Mouse (Mus musculus) neural tube, embryonic 11.5 days (tissue): ENCODE data around the gene Dock2. TPM values are rescaled to one million over a fixed set of nuclear protein-coding genes. Genes with fewer than 3 reads are reported as not detected.

Source experiments
- ATAC-seq: fragments of 200-750 bp; cut with Nextera tagmentation; 2 replicates; pipeline ENCODE4 v1.8.0; 2017; ENCODE audit warnings: moderate number of reproducible peaks, mild to moderate bottlenecking, moderate TSS enrichment, moderate library complexity; ENCODE audit not compliant: insufficient read depth, low FRiP score, low TSS enrichment
- DNase-seq: peaks from one replicate; pipeline ENCODE4 v3.0.0-alpha.2; 2015; ENCODE audit warnings: low spot score
- H3K27ac ChIP-seq: fragments of 300-500 bp; sonication (generic); 2 replicates; pipeline ENCODE4 v1.5.1; 2014; ENCODE audit warnings: low read depth, mild to moderate bottlenecking, low read length
- H3K27me3 ChIP-seq: fragments of 300-500 bp; sonication (generic); 2 replicates; pipeline ENCODE4 v1.6.1; 2014; ENCODE audit warnings: mild to moderate bottlenecking, low read length, mixed read lengths; ENCODE audit not compliant: control insufficient read depth, insufficient read depth
- H3K36me3 ChIP-seq: fragments of 300-500 bp; sonication (generic); 2 replicates; pipeline ENCODE4 v1.6.1; 2014; ENCODE audit warnings: mild to moderate bottlenecking, low read length, moderate library complexity, mixed read lengths; ENCODE audit not compliant: control insufficient read depth, insufficient read depth
- H3K4me1 ChIP-seq: fragments of 300-500 bp; sonication (generic); 2 replicates; pipeline ENCODE4 v1.6.1; 2014; ENCODE audit warnings: low read length, mixed read lengths; ENCODE audit not compliant: control insufficient read depth, insufficient read depth
- H3K4me2 ChIP-seq: fragments of 300-500 bp; sonication (generic); 2 replicates; pipeline ENCODE4 v1.6.1; 2014; ENCODE audit warnings: low read depth, mild to moderate bottlenecking, moderate library complexity
- H3K4me3 ChIP-seq: fragments of 300-500 bp; sonication (generic); 2 replicates; pipeline ENCODE4 v1.5.1; 2014; ENCODE audit warnings: low read depth, low read length
- H3K9ac ChIP-seq: fragments of 300-500 bp; sonication (generic); 2 replicates; pipeline ENCODE4 v1.6.1; 2014; ENCODE audit warnings: mild to moderate bottlenecking, low read length
- H3K9me3 ChIP-seq: fragments of 300-500 bp; sonication (generic); 2 replicates; pipeline ENCODE4 v1.6.1; 2016; ENCODE audit warnings: low read length; ENCODE audit not compliant: control insufficient read depth
- WGBS: fragments of 180-500 bp; shearing (Covaris S2); extraction: QIAGEN DNeasy Blood & Tissue Kit; methylation state at CpG from one replicate; pipeline ENCODE4 v1.1.7; 2014; 5-methylcytosine and 5-hydroxymethylcytosine counted together
- polyA plus RNA-seq: library from polyadenylated mRNA; unstranded; fragments of >200 nt; fragmentation: Nextera tagmentation; extraction: Ambion mirVana; gene quantifications from 2 replicates; pipeline ENCODE4 v1.2.1, GENCODE M21; 2014

The Dock2 gene
- polyA plus RNA-seq, 1 experiment from 2014 or later, result 0.82 TPM

DNA sequence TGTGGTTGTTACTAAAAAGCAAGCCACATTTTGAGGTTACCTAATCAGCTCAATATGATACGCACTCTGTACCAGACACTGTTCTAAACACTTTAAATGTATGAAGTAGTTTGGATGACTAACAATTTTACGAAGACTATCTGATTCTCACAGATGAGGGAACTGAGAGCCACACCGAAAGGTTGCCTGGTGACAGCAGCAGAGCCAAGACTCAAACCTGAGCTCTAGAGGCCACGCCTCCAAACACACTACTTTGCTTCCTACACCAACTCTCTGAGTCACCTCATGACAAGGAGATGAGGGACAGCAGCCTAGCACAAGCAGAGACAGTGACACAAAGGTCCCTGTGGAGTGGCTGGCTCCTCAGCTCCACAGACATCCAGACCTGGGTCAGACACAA lies 411.5 kb downstream of the Dock2 start:
- no peak overlapping the region for H3K4me3 ChIP-seq
- H3K9ac ChIP-seq, result no peak overlapping the region
- no peaks in the 10 kb centered on the region for H3K27me3 ChIP-seq
- no peaks in the 10 kb centered on the region for H3K9me3 ChIP-seq
- no peaks in the 10 kb centered on the region for H3K36me3 ChIP-seq
- no peak overlapping the region for H3K27ac ChIP-seq
- DNase-seq (no peak), ATAC-seq (no peak)
- no peaks in the 10 kb centered on the region for H3K4me1 ChIP-seq
- H3K4me2 ChIP-seq, result no peak overlapping the region
- WGBS, result 85% methylated on average over 4 of the region's 4 CpGs

DNA sequence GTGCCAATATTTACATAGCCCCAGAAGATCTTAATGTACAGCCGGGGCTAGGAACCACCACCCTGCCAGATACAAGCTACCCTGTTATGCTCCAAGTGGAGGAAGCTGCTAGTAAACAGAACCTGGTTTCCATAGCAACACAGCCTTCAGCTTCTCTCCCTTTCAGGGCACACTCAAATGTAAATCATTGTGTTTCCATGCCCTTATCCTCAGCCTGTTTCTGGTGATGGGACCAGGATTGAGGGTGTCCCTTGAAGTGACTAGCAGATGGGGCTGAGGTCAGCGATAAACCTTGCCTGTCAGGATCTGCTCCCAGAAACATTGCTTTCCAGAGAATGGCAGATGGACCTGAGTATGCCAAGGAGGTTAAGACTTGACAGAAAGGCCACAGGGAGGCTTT lies 427.6 kb downstream of the Dock2 start:
- ATAC-seq, result no peak
- H3K36me3 ChIP-seq, result no peaks in the 10 kb centered on the region
- WGBS, result 48% methylated on average over 2 of the region's 2 CpGs
- no peaks in the 10 kb centered on the region for H3K4me1 ChIP-seq
- no peak for DNase-seq
- no peak overlapping the region for H3K27ac ChIP-seq
- H3K4me2 ChIP-seq, result no peak overlapping the region
- no peaks in the 10 kb centered on the region for H3K27me3 ChIP-seq
- H3K9ac ChIP-seq, result no peak overlapping the region
- no peaks in the 10 kb centered on the region for H3K9me3 ChIP-seq
- H3K4me3 ChIP-seq, result no peak overlapping the region

DNA sequence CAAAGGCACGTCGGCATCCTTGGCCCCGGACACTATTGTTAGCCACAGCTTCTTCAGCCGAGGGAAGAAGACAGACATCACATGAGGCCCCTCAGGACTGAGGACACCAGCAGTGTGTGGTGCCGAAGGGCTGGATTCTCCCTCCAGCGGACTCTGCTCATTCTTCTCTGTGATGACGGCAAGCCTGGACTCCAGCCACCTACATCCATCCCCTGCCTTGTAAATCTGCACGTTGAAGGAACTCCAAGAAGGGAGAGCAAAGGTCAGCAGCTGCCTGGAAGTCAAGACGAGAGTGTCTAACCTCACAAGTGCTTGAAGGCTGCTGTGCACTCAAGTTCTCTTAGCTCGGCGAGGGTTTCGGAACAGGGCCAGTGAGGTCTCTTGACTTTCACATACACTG lies 428.3 kb downstream of the Dock2 start:
- H3K27ac ChIP-seq, result no peak overlapping the region
- H3K4me3 ChIP-seq, result no peak overlapping the region
- H3K4me1 ChIP-seq, result no peaks in the 10 kb centered on the region
- no peak for DNase-seq
- H3K9ac ChIP-seq, result no peak overlapping the region
- WGBS, result 67% methylated on average over 12 of the region's 12 CpGs
- no peak overlapping the region for H3K4me2 ChIP-seq
- H3K36me3 ChIP-seq, result no peaks in the 10 kb centered on the region
- H3K9me3 ChIP-seq, result no peaks in the 10 kb centered on the region
- no peaks in the 10 kb centered on the region for H3K27me3 ChIP-seq
- no peak for ATAC-seq

DNA sequence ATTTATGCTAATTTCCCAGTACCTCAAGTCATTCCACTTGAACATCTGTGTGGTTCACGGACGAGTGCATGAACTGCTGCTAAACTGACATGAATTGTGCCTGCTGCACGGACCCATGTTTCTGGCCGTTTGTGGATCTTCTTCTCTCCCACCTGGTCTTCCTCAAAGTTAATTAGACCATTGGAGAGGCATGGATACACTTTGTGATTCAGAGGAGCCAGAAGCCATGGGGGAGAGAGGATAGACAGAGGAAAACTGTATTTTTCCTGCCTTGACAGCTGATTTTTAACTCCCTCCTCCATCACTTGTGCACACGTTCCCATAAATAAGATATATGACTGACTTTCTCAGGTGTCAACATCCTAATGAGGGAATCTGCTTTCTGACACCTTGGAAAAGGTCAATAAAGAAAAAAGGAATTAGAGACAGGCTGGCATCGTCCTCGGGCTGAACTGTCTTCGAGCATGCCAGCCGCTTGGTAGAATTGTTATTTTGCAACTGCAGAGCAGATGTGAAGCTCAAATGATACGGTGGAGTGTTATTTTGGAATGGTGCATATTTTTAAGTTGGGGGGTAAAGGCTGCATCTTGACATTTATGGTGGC lies 434.1 kb downstream of the Dock2 start:
- no peak overlapping the region for H3K4me3 ChIP-seq
- no peak for ATAC-seq

DNA sequence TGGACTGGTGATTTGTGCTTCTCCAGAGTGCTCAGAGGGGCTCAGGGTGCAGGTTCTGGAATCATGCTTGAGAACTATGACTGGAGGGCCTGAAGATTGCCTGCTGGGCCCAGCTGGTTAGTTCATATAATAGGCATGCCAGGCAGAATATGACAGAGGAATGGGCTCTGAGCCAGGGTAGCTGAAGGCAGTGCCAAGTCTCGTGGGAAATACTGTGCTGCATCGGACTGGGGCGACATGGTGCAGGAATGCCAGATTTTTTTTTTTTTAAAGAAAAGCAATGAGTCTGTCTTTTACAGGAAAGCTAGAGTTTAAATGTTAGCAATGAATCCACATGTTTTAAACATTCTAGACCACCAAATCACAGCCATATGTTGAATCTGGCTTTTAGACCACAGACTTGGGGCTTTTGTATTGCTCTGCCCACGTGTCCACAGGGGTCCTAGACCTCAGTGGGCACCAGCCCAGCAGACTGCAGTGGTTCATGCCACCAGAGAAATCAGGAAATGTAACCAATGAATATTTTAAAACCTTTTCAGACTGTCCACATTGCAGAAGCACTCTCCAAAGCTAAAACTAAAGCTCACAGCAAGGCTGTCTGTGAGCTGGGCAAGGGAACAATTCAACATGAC lies 435.3 kb downstream of the Dock2 start:
- no peak for ATAC-seq
- 71% methylated on average over 4 of the region's 4 CpGs for WGBS

More for the DNA sequence above, 434.1 kb downstream of the Dock2 start:
- Histone ChIP-seq H3K27me3 (no peaks in the 10 kb centered on the region), H3K4me2 (no peak overlapping the region), H3K9ac (no peak overlapping the region), H3K27ac (no peak overlapping the region), H3K36me3 (no peaks in the 10 kb centered on the region), H3K9me3 (no peaks in the 10 kb centered on the region), H3K4me1 (no peaks in the 10 kb centered on the region)
- DNase-seq, result no peak
- WGBS, result 75% methylated on average over 10 of the region's 10 CpGs

DNA sequence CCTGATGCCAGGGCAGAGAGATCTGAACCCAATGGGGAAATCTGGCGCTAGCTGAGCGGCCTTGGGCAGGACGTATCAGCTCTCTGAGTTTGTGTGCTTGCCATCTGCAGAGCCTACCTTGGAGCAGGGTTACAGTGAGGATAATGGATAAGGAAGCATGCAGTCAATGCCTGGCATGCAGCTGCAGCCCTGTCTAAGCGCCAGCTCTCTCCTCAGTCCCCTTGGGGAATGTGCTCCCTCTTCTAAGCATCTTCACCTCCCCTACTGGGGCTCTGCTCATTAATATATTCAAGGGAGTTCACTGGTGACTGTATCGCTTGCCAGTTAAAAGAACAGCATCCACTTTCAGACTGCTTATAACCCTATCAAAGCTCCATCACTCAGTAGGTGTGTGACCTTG lies 439.4 kb downstream of the Dock2 start:
- no peaks in the 10 kb centered on the region for H3K4me1 ChIP-seq
- WGBS, result 61% methylated on average over 5 of the region's 5 CpGs
- H3K9me3 ChIP-seq, result no peaks in the 10 kb centered on the region
- ATAC-seq (peak; percentile 41; the same call in 1 of the 2 replicates), DNase-seq (no peak)
- H3K36me3 ChIP-seq, result no peaks in the 10 kb centered on the region
- no peaks in the 10 kb centered on the region for H3K27me3 ChIP-seq
- H3K4me2 ChIP-seq, result no peak overlapping the region
- H3K27ac ChIP-seq, result no peak overlapping the region
- H3K4me3 ChIP-seq, result no peak overlapping the region
- H3K9ac ChIP-seq, result no peak overlapping the region

More for the DNA sequence above, 435.3 kb downstream of the Dock2 start:
- H3K27ac ChIP-seq, result no peak overlapping the region
- H3K4me2 ChIP-seq, result no peak overlapping the region
- no peaks in the 10 kb centered on the region for H3K36me3 ChIP-seq
- no peaks in the 10 kb centered on the region for H3K4me1 ChIP-seq
- H3K4me3 ChIP-seq, result no peak overlapping the region
- no peaks in the 10 kb centered on the region for H3K9me3 ChIP-seq
- no peak for DNase-seq
- no peaks in the 10 kb centered on the region for H3K27me3 ChIP-seq
- H3K9ac ChIP-seq, result no peak overlapping the region

DNA sequence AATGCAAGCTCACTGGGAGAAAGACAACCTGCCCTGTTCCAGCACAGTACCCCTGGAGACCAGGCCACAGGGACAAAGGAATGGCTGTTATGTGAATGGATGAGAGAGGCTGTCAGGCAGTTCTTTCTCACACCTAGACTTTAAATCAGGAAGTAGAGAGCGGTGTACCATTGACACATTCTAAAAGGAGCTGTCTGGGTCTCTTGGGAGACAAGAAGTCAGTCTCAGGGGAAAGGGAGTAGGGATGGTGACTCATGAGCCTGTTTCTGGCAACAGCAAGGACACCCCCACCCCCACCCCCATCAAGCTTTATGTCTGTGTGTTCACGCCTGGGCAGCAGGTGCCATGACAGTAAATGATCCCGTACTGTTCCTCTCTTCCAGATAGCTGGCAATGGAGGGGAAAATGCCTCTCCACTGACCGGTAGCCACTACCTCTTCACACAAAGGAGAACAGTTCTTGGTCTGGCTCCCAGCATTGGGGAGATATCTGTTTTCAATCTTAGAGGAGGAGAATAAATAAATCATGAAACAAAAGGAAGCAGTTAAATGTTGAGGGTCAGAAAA lies 439.9 kb downstream of the Dock2 start:
- no peaks in the 10 kb centered on the region for H3K4me1 ChIP-seq
- no peaks in the 10 kb centered on the region for H3K36me3 ChIP-seq
- no peaks in the 10 kb centered on the region for H3K9me3 ChIP-seq
- no peak overlapping the region for H3K27ac ChIP-seq
- H3K4me3 ChIP-seq, result no peak overlapping the region
- ATAC-seq (no peak), DNase-seq (no peak)
- 45% methylated on average over 4 of the region's 4 CpGs for WGBS
- H3K27me3 ChIP-seq, result no peaks in the 10 kb centered on the region
- no peak overlapping the region for H3K4me2 ChIP-seq
- no peak overlapping the region for H3K9ac ChIP-seq

DNA sequence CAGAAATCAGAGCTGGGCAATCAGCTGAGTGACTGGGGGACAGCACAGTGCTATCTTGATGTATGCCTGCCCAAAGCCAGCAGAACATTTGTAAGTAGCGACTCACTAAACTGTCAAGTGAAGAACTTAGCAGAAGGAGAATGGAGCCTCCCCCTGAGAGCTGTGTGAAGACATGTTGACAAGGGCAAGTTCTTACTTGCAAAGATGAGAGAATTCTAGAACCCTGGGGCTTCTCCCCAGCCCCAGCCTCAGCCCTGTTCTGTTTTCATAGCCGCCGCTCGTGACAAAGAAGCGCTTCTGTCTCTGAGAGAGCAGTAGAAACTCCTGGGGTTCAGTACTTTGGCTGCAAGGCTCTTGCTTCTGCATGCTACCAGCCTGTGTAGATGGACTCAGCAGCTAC lies 444.0 kb downstream of the Dock2 start:
- Histone ChIP-seq H3K27me3 (no peaks in the 10 kb centered on the region), H3K4me2 (no peak overlapping the region), H3K27ac (no peak overlapping the region), H3K9ac (no peak overlapping the region; the same call in 1 of the 2 replicates), H3K4me1 (no peaks in the 10 kb centered on the region), H3K9me3 (no peaks in the 10 kb centered on the region), H3K4me3 (no peak overlapping the region), H3K36me3 (no peaks in the 10 kb centered on the region)
- ATAC-seq (no peak), DNase-seq (no peak)
- 77% methylated on average over 5 of the region's 5 CpGs for WGBS

DNA sequence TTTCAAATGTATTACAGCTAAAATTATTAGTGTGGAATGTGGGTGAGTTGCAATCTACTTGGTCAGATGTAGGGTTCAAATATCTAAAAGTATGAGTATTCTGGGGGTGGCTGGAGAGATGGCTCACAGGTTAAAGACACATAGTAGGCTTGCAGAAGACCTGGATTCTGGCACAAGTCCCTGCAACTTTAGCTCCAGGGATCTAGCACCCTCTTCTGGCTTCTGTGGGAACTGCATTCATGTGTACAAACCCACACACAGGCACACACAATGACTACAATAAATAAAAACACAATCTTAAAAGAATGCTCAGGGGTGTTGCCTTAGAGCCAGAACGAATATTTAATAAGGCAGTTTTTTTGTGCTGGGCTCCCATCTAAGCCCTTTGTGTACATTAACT lies 445.8 kb downstream of the Dock2 start:
- no peak overlapping the region for H3K4me3 ChIP-seq
- H3K4me1 ChIP-seq, result no peaks in the 10 kb centered on the region
- H3K9me3 ChIP-seq, result no peaks in the 10 kb centered on the region
- no peak overlapping the region for H3K4me2 ChIP-seq
- H3K27ac ChIP-seq, result no peak overlapping the region
- DNase-seq, result no peak
- 88% methylated on average over 1 of the region's 1 CpGs for WGBS
- H3K27me3 ChIP-seq, result no peaks in the 10 kb centered on the region
- no peaks in the 10 kb centered on the region for H3K36me3 ChIP-seq
- H3K9ac ChIP-seq, result no peak overlapping the region
- no peak for ATAC-seq
